Mouse (Mus musculus) left cerebral cortex, adult 9 months (tissue): Measurements from ENCODE around the gene Trim24.

Experiments
- DNase-seq, 2 experiments: peaks; one replicate each; pipeline ENCODE4 v3.0.0; 2022; ENCODE audit warnings: low spot score in 2 of 2

Trim24 gene

DNA sequence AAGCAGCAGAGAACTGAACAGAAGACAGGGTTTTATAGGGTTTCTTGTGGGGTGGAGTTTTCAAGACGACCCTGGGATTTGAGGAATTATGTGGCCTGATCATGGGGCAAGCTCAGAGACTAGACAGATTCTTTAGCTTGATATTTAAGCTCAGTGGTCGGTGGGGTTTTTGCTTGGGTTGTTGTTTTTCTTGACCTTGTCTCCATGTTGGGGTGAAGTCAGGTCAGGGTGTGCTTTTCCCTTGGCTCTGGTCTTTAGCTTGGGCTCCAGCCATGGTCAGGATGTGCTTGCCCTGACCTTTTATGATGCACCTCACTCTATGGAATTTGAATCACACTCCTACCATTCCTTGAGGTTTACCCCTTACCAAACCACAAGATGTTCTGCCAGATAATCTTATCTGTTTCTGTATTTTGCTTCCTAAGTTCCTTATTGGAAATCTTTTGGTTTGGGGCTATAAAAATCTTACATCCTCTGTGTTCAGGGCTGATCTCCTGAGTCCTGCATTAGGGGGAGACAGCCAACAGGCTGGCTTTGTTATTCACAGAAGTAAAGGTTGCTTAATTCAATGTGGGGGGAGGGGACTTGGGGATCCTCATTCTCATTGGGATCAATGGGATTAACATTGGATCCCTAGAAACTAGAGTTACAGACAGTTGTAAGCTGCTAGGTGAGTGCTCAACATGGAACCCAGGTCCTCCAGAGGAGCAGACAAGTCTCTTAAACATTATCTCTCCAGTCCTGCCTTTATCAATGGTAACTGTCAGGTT lies 6.5 kb upstream of the Trim24 start:
- no peak for DNase-seq

DNA sequence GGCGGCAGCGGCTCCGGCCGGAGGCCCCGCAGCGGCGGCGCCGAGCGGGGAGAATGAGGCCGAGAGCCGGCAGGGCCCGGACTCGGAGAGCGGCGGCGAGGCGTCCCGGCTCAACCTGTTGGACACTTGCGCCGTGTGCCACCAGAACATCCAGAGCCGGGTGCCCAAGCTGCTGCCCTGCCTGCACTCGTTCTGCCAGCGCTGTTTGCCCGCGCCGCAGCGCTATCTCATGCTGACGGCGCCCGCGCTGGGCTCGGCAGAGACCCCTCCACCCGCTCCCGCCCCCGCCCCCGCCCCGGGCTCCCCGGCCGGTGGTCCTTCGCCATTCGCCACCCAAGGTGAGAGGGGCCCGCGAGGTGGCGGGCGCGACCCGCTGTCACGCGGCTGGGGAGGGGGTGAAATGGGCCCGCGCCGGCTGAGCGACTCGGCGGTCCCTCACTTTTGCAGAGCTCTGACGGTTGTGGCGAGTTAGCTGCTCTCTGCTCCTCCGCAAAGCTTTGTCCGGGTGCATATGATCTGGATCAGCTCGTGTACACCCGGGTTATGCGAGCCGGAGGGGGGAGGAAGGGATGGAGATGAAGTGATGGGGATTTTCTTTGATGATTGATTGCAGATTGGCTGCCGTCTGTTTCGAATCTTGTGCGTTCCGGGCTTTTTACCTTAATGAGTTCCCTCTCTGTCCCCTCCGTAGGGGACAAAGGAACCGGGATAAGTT lies 683 bp downstream of the Trim24 start:
- peak; percentile 8 to 30 for DNase-seq

DNA sequence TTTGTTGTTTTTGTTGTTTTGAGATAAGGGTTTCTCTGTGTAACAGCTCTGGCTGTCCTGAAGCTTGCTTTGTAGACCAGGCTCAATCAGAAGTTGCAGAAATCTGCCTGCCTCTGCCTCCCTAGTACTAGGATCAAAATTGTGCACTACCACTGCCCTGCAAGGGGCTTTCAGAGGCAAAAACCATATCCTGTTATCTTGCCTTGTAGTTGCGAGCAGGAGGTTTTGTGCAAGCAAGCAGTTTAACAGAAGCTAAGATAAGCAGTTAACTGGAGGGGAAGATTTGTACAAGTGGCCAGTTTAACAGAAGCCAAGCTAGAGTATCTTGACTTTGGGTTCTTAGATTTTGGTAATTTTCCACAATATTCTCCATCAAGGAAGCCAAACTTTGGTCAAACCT lies 2.2 kb downstream of the Trim24 start:
- DNase-seq, result no peak

DNA sequence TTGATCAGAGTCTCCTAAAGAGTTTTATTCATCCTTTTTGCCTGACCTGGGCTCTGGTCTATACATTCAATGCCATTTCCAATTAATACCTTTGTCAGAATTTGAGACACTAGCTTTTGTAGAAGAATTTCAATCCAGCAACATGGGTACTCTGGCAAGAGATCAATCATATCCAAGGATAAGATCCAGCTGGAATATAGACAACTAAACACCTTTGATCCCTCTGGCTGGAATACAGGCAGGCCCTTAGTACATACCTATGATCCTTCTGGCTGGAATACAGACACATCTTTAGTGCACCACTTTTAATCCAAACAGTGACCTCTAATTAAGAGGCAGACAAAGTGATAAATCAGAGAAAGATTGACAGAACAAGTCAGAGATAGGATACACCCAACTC lies 3.1 kb downstream of the Trim24 start:
- no peak for DNase-seq

DNA sequence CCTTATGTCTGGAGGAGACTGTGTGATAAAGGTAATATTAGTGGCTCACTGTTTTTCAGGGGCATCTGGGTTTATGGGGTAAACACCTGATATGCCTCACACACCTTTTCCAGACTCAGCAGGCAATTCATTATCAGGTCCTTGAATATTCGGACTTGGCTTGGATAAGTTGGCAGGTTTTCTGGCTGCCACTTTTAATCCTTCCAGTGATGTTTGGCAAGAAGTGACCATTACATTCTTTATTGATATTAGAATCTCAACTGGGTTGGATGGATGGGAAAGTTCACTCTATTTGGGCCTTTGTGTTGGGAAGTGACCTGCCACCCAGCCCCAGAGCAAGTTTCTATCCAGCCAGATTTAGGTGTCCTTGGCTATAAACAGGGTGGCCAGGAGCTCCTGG lies 7.6 kb downstream of the Trim24 start:
- DNase-seq, result no peak

DNA sequence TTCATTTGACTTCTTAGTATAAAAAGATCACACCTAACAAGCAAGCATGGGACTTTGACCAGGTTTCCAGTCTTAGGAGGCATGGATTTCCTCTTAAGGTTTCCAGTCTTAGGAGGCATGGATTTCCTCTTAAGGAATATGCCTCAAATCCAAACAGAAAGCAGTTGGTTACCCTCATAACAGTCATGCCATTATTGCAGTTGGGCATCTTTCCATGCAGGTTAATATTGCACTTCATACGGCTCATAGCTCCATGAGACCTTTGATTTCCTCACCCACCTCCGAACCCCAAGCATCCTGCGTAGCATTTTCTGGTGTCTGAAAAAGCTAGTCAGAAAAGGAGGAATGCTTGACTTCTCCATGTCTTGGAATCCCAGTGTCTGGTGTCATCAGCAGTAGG lies 10.0 kb downstream of the Trim24 start:
- DNase-seq, result no peak

DNA sequence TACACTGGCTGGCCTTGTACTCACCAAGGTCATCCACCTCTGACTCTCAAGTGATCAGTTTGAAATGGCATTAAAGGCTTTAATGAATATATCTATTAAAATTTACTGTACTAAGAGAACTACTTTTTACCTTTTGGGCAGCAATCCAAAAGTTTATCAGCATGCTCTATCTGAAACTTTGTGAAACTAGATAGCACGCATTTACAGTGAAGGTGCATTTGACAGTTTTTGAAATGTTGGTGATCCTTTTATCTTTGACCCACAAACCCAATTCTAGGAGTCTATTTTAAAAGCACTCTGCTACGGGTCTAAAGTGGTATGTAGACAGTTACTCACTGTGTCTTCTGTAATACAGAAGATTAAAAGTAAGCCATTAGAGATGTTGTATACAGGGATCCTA lies 23.0 kb downstream of the Trim24 start:
- no peak for DNase-seq

DNA sequence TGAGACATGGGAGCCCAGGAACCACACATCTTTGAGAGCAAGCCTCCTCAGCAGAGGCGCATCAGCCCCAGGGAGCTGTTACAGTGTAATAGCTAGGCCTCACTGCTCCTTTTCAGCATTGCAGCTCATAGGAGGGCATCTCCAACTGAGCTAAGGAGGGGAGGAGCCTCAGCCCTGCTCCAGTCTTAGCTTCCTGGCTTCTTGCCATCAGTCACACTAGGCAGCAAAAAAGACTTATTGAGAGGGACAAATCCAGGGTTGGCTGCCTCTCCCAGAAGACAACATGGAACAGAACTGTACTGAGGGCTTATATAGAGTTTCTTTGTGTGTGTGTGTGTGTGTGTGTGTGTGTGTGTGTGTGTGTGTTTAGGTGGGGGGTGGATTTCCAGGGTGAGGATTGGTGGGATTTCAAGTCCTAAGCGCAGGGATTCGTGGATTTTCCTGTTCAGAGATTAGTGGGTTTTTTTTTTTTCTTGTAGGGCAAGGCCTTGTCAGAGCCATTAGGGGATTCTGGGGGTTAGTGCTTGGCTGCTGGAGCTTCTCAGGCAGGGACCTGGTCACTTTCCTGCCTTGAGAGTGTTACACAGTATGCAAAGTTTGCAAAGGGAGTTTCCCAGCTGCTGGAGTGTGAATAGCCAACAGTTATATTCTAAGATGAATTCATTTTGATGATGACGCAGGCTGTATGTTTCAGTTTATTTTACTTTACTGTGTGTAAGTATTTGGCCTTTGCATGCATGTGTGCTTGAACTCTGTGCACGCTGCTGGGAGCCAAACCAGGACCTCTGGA lies 25.2 kb downstream of the Trim24 start:
- peak; percentile 7 to 14 for DNase-seq

DNA sequence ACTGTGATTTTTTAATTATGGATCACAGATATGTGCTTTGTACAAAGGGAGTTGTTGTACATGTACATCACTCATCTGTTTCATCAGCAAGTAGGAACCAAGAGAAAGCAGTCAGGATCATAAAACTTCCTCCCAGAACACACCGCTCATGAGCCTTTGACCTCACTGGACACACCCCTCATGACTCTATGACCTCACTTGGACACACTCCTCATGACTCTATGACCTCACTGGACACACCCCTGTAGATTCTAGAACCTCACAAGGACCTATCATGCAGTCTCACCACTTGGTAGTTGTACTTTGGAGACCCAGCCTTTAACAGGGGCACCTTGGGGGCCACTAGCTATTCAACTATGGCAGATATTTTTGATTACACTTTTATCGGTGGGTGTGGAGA lies 29.6 kb downstream of the Trim24 start:
- no peak for DNase-seq

DNA sequence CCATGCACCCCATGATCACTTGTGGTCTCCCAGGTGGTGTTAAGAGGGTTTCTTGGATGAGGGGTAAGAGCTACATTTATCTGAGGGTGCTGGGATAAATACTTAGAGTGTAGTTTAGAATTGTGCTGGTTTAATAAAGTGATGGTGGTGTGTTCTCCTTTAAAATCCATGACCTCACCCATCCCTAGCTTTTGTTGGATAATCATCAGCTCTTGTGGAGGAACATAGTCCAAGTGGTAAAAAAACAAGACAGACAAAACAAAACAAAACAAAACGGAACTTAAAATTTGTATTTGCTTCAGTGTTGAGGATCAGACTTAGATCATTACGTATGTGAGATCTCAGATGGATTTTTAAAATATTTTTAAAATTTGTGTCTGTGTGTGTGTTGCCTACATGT lies 31.2 kb downstream of the Trim24 start:
- no peak for DNase-seq

DNA sequence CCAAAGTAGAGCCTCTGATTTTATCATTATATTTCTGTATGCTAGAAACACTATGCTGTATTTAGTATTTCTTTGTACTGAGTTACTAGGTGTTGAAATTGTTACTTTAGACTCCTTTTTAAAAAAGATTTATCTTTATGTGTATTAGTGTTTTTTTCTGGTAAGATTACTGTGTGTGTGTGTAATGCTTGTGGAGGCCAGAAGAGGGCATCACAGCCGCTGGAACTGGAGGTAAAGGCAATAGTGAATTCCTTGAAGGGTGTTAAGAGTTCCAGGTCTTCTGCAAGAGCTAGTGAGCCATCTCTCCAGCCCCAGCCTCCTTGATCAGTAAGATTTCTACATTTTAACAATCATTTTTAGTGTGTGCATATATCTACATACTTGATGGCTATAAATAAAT lies 33.2 kb downstream of the Trim24 start:
- no peak for DNase-seq

DNA sequence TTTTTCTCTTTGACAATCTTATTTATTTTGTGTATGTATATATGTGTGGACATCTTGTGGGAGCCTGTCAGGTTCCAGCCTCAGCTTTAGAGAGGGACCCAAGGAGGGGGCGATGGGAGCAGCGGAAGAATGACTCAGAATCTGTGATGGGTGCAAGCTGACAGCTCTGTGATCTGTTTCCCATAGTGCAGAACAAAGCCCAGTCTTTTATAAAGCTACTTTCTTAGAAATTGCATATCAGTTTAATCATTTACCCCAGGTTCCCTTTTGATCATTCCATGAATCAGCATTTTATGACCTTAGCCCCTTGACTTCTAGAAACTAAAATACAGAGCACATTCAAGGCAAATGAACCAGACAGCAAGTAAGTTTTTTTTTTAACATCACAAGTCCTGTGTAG lies 42.9 kb downstream of the Trim24 start:
- no peak for DNase-seq

DNA sequence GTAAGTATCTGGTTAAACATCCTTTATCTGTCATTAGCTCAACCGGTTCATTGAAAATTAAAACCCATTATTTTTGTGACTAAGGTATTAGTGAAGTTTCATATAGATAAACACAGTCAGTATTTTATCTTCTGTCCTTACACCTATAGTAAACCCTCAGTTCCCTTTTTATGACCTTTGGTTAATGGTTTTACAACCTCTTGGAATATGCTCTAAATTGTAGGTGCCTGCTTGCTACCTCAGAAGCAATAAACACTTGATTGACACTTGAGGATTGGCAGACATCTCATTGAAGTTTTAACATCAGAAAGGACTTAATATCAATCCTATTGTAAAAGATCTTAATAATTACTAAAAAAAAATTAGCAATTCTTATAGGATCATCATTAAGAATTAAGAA lies 54.5 kb downstream of the Trim24 start:
- no peak for DNase-seq

DNA sequence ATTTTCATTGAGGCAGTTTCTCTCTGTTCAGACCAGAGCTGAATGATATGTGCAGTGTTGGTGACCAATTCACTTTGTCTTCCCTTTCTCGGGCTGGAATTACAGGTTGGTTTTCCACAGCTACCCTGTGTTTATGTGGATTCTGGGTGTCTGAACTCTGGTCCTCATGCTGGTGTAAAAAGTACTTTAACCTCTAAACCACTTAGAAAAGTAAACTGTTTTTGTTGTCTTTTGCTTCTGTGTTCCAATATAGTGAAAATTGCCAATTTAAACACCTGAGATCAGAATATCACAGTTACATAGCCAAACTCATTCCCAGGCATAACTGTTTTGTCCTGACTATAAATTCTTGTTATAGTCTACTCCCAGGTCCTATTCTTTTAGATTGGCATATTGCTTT lies 56.1 kb downstream of the Trim24 start:
- DNase-seq, result no peak

DNA sequence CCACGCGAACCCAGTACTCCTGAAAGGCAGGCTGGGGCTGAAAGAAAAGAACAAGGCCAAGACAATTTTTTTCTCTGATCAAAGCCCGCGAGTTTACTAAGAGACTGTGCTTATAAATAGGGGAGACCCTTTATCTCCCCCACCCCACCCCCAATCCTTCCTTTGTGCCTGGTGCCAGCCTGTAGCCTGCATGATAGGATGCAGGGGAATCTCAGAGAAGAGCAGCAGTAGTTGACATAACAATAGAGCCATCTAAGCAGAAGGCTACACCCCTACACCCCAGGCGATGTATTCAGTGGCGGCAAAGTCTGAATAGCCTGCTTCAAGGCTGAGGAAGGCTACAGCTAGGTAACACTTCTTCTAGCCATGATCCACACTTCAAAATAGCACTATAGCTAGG lies 65.9 kb downstream of the Trim24 start:
- DNase-seq, result no peak

DNA sequence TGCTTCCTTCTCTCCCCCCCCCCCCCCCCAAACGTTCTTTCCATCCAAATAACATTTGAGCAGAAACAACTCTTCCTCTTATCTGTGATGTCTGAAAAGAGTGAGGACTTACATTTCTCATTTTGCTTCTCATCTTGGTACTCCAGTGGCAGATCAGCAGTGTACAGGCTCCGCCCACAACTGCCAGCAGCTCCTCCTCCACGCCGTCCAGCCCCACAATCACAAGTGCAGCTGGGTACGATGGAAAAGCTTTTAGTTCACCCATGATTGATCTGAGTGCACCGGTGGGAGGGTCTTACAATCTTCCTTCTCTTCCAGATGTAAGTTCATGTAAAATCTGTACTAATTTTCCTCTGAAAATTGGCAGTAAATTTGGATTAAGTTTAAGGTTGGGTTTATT lies 80.7 kb downstream of the Trim24 start:
- no peak for DNase-seq

DNA sequence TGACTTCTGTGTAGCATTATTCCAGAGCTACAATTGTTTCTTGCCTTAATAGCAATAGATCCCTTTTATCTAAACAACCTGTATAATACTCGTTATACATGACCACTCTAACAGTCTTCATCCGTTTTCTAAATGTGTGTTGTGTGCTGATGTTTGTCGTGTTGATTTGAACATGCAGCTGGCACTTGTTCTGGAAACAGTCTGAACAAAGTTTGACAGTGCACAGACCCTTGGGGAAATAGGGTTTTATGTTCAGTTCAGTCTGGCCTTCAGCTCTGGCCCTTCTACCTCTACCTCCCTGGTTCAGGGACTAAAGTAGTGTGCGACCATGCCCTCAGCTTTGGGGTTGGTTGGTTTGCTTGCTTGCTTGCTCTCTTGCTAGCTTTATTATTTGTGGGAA lies 96.8 kb downstream of the Trim24 start:
- no peak for DNase-seq

DNA sequence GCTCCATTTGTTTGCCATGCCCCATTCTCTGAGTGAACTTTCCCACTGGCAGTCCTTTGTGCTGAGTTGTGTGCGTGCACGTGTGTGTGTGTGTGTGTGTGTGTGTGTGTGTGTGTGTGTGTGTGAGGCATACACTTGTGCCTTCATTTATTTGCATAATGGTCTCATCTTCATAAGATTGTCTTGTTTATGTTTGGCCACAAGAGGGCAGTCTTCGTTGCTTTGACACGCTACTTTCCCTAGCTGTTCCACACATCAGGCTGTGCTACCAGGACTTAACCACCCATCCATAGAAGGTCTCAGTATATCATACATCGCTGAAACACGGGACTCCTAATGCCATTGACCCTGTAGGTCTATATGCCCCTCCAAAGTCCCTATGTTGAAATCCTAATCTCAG lies 136.8 kb downstream of the Trim24 start:
- DNase-seq, result peak in 1 of 2 experiments; percentile 63

DNA sequence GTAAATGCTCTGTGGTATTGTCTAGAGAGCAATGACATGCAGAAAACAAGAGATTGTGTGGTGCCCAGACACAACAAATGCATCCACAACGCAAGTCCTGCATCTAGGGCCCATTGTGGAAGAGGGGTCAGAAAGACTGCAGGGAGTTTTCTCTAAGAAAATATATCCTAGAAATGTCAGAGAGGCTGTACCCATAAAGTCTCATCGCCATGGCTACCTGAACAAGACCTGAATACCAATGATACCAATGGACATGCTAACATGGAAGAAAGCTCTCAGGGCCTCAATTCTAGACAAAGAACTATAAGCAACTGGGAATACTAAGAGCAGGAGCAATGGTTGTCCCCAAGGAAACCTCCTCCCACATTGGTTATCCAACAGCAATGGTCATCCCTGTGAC lies 142.2 kb downstream of the Trim24 start:
- no peak for DNase-seq
